Mouse (Mus musculus) kidney, postnatal 14 days (tissue): ENCODE data around the gene Ccnq.
A peak's percentile ranks its signal among the peaks of the same experiment; 100 is the strongest.

Source experiments
- DNase-seq: peaks from one replicate; pipeline ENCODE4 v3.0.0; 2022; ENCODE audit warnings: mixed read lengths

Ccnq gene

GRCm38 (mm10) chr11:78750885-78751842 is at the start of gene Ccnq:
Gene Ccnq, minus strand, starts transcription at chr11:78751729.
- DNase-seq: peak; percentile 88

- DNase-seq: no peak
These were observed 49.6 kb upstream of the Ccnq start for GRCm38 (mm10) chr11:78801094-78801493.

GRCm38 (mm10) chr11:78796072-78796729 is 44.7 kb upstream of the Ccnq start:
- no peak for DNase-seq

- DNase-seq: no peak
These were observed 41.6 kb upstream of the Ccnq start for GRCm38 (mm10) chr11:78793116-78793515.

- DNase-seq: no peak
These were observed 40.9 kb upstream of the Ccnq start for GRCm38 (mm10) chr11:78792465-78792864.

GRCm38 (mm10) chr11:78792055-78792454 is 40.5 kb upstream of the Ccnq start:
- no peak for DNase-seq

GRCm38 (mm10) chr11:78791582-78791981 is 40.1 kb upstream of the Ccnq start:
- peak; percentile 91 for DNase-seq

GRCm38 (mm10) chr11:78789370-78790060 is 38.0 kb upstream of the Ccnq start:
- no peak for DNase-seq

GRCm38 (mm10) chr11:78786013-78786431 is 34.5 kb upstream of the Ccnq start:
- no peak for DNase-seq

- no peak for DNase-seq
These were observed 31.3 kb upstream of the Ccnq start for GRCm38 (mm10) chr11:78782791-78783347.

- no peak for DNase-seq
These were observed 30.8 kb upstream of the Ccnq start for GRCm38 (mm10) chr11:78782326-78782725.

- no peak for DNase-seq
These were observed 29.0 kb upstream of the Ccnq start for GRCm38 (mm10) chr11:78780571-78780970.

GRCm38 (mm10) chr11:78780002-78780401 is 28.5 kb upstream of the Ccnq start:
- no peak for DNase-seq

GRCm38 (mm10) chr11:78777851-78778680 is 26.5 kb upstream of the Ccnq start:
- DNase-seq: peak; percentile 62

- no peak for DNase-seq
These were observed 20.3 kb upstream of the Ccnq start for GRCm38 (mm10) chr11:78771751-78772283.

- no peak for DNase-seq
These were observed 18.9 kb upstream of the Ccnq start for GRCm38 (mm10) chr11:78770436-78770835.

- DNase-seq: no peak
These were observed 17.2 kb upstream of the Ccnq start for GRCm38 (mm10) chr11:78768778-78769177.

GRCm38 (mm10) chr11:78766069-78766830 is 14.7 kb upstream of the Ccnq start:
- DNase-seq: no peak

GRCm38 (mm10) chr11:78764820-78765219 is 13.3 kb upstream of the Ccnq start:
- peak; percentile 33 for DNase-seq

- DNase-seq: no peak
These were observed 12.8 kb upstream of the Ccnq start for GRCm38 (mm10) chr11:78764304-78764703.

- DNase-seq: no peak
These were observed 10.7 kb upstream of the Ccnq start for GRCm38 (mm10) chr11:78762201-78762600.
